ENCODE assay signal across 8 mouse cellular contexts in the genomic region with DNA sequence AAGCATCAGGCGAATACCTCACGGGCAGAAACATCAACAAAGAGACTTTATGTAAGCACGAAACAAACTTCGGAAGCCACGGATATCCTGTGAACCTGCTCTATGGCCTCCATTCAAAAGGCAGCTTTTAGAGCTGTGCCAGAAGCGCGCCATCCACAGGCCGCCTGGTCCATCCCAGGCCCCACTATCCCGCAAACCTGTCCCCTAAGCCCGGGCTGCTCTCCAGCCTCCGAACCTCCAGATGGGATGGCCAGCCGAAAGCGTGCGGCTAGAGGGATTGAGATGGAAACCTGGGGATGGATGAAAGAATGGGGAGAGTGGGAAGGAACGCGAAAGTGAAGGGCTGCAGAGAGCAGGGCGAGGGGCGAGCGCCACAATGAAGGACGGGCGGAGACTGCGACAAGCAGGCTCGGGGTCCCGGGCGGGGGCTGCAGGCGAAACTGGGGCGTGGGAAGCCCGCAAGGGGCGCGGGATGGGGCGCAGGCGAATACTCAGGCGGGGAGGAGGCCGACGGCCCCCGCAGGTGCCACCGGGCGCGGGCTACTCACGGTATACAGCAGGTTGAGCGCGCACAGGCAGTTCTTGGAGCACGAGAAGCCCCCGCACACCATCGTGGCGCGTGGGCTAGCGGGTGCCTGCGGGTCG. TPM values are rescaled to one million over a fixed set of nuclear protein-coding genes. Genes with fewer than 3 reads are reported as not detected.
A peak's percentile ranks its signal among the peaks of the same experiment; 100 is the strongest.
DNase-seq lines count a peak whose midpoint lies in the region; ATAC-seq and TF ChIP-seq lines count a peak whose summit lies in the region.

No protein-coding gene starts in this region.

- H3K4me3 ChIP-seq in embryonic facial prominence, embryonic 10.5 days: peak overlapping the region; percentile 93
- H3K4me3 ChIP-seq in heart, adult 2 months: peak overlapping the region; percentile 97
- peak overlapping the region; percentile 88 for H3K4me3 ChIP-seq in liver, embryonic 11.5 days (ENCODE audit: low read depth, low read length)
- peak overlapping the region; percentile 16 for H3K4me3 ChIP-seq in myocyte
- peak overlapping the region; percentile 87 for H3K4me3 ChIP-seq in stomach, embryonic 14.5 days (ENCODE audit: low read depth, low read length)

- H3K36me3 ChIP-seq in embryonic facial prominence, embryonic 10.5 days (replicated peaks): no peaks in the 10 kb centered on the region
- H3K36me3 ChIP-seq in heart, adult 2 months (ENCODE audit: control insufficient read depth, insufficient read depth, low read length): peaks cover 2% of the 10 kb centered on the region; the same call in 1 of the 2 replicates
- no peaks in the 10 kb centered on the region for H3K36me3 ChIP-seq in liver, embryonic 11.5 days (ENCODE audit: control insufficient read depth, insufficient read depth, low read length)
- no peaks in the 10 kb centered on the region for H3K36me3 ChIP-seq in myocyte (ENCODE audit: control insufficient read depth, insufficient read depth)
- no peaks in the 10 kb centered on the region for H3K36me3 ChIP-seq in stomach, embryonic 14.5 days (ENCODE audit: control insufficient read depth, insufficient read depth, low read length)

- peak; percentile 80 for TF ChIP-seq POLR2A in heart, adult 2 months (IDR thresholded peaks at IDR 0.05; ENCODE audit: insufficient read depth, low read depth, low read length)
- no peak for TF ChIP-seq POLR2A in myocyte (IDR thresholded peaks at IDR 0.05; ENCODE audit: insufficient read length, low read depth)

- H3K27ac ChIP-seq in embryonic facial prominence, embryonic 10.5 days (replicated peaks): peak overlapping the region; percentile 94
- peak overlapping the region; percentile 93 for H3K27ac ChIP-seq in heart, adult 2 months
- no peak overlapping the region for H3K27ac ChIP-seq in liver, embryonic 11.5 days (ENCODE audit: low read depth, low read length)
- peak overlapping the region; percentile 30 for H3K27ac ChIP-seq in stomach, embryonic 14.5 days (ENCODE audit: low read length)

- H3K4me1 ChIP-seq in embryonic facial prominence, embryonic 10.5 days: peaks cover 39% of the 10 kb centered on the region
- H3K4me1 ChIP-seq in heart, adult 2 months (ENCODE audit: control insufficient read depth, insufficient read depth, low read length): no peaks in the 10 kb centered on the region
- H3K4me1 ChIP-seq in liver, embryonic 11.5 days (replicated peaks; ENCODE audit: control insufficient read depth, insufficient read depth, low read length): peaks cover 7% of the 10 kb centered on the region; the same call in 1 of the 2 replicates
- peaks cover 4% of the 10 kb centered on the region; the same call in 1 of the 2 replicates for H3K4me1 ChIP-seq in stomach, embryonic 14.5 days (ENCODE audit: control insufficient read depth, insufficient read depth, low read length)

- no peaks in the 10 kb centered on the region for H3K27me3 ChIP-seq in embryonic facial prominence, embryonic 10.5 days (replicated peaks; ENCODE audit: low read depth, poor library complexity, severe bottlenecking)
- no peaks in the 10 kb centered on the region for H3K27me3 ChIP-seq in heart, adult 2 months (ENCODE audit: control insufficient read depth, insufficient read depth, low read length)
- H3K27me3 ChIP-seq in liver, embryonic 11.5 days (replicated peaks; ENCODE audit: control insufficient read depth, insufficient read depth, low read length): no peaks in the 10 kb centered on the region
- peaks cover 7% of the 10 kb centered on the region for H3K27me3 ChIP-seq in myocyte (ENCODE audit: control insufficient read depth, insufficient read depth, insufficient read length)
- no peaks in the 10 kb centered on the region for H3K27me3 ChIP-seq in stomach, embryonic 14.5 days (ENCODE audit: control insufficient read depth, insufficient read depth, low read length)

- peak; percentile 83; the same call in 1 of the 2 replicates for TF ChIP-seq EP300 in heart, adult 2 months (IDR thresholded peaks at IDR 0.05; ENCODE audit: insufficient read depth, low read depth, low read length)

- peak; percentile 76 for DNase-seq in CD4-positive helper T cell, adult 2 months (ENCODE audit: low read depth, low spot score)
- DNase-seq in adrenal gland, postnatal 14 days: peak; percentile 45
- peak; percentile 73 for DNase-seq in embryonic facial prominence, embryonic 10.5 days (ENCODE audit: low spot score)
- DNase-seq in heart, adult 2 months: peak; percentile 75 to 80
- DNase-seq in kidney, adult 18-20 months: peak; percentile 37
- peak; percentile 74 for DNase-seq in liver, embryonic 11.5 days (ENCODE audit: low spot score)

- H3ac ChIP-seq in myocyte (ENCODE audit: control insufficient read depth, insufficient read length): no peak overlapping the region

- intact Hi-C loops in heart, adult 2 months (cut with DNase I): loop anchor here (5.0 to 10.0 kb wide), 4 partner anchors 45 to 507 kb away; a partner anchor contains a TSS

- H3K79me2 ChIP-seq in heart, adult 2 months (replicated peaks; ENCODE audit: control insufficient read depth, insufficient read depth, low read length): no peaks in the 10 kb centered on the region
- H3K79me2 ChIP-seq in myocyte (ENCODE audit: control insufficient read depth, insufficient read depth): no peaks in the 10 kb centered on the region

- H3K4me2 ChIP-seq in liver, embryonic 11.5 days: peak overlapping the region; percentile 82
- H3K4me2 ChIP-seq in myocyte (ENCODE audit: low read depth): peak overlapping the region; percentile 78
- H3K4me2 ChIP-seq in stomach, embryonic 14.5 days (replicated peaks; ENCODE audit: low read depth, low read length): peak overlapping the region; percentile 95

- peak overlapping the region; percentile 86 for H3K9ac ChIP-seq in heart, adult 2 months (ENCODE audit: low read depth, low read length)
- peak overlapping the region; percentile 78 for H3K9ac ChIP-seq in liver, embryonic 11.5 days (ENCODE audit: low read depth, low read length)
- H3K9ac ChIP-seq in stomach, embryonic 14.5 days (replicated peaks; ENCODE audit: low read depth, low read length): peak overlapping the region; percentile 53

- under 1% methylated on average over 50 of the region's 50 CpGs for WGBS in embryonic facial prominence, embryonic 10.5 days
- WGBS in heart, adult 2 months: 1% methylated on average over 50 of the region's 50 CpGs
- WGBS in liver, embryonic 11.5 days: 1% methylated on average over 47 of the region's 50 CpGs
- WGBS in stomach, embryonic 14.5 days: under 1% methylated on average over 49 of the region's 50 CpGs

- peak; percentile 70 for ATAC-seq in liver, embryonic 11.5 days (replicated peaks; ENCODE audit: low FRiP score)
- peak; percentile 73 for ATAC-seq in stomach, embryonic 14.5 days (ENCODE audit: insufficient number of reproducible peaks, insufficient read depth, low FRiP score, low read depth)

- peak; percentile 69 for TF ChIP-seq CTCF in heart, adult 2 months (IDR thresholded peaks at IDR 0.05)

- H3K9me3 ChIP-seq in embryonic facial prominence, embryonic 10.5 days: no peaks in the 10 kb centered on the region
- no peaks in the 10 kb centered on the region for H3K9me3 ChIP-seq in liver, embryonic 11.5 days (ENCODE audit: control insufficient read depth, low read length)
- H3K9me3 ChIP-seq in stomach, embryonic 14.5 days (ENCODE audit: control insufficient read depth, low read depth, low read length): no peaks in the 10 kb centered on the region

TF ChIP-seq in myocyte, 11 proteins besides CTCF, POLR2A, EP300 and RAD21:
- TF ChIP-seq E2F4 (IDR thresholded peaks at IDR 0.05; ENCODE audit: insufficient read depth) (no peak), MYOG (IDR thresholded peaks at IDR 0.05; ENCODE audit: control insufficient read depth in 1 of 3, insufficient read depth in 1 of 3, insufficient read length in 2 of 3, low read depth in 2 of 3) (no peak), MYOD1 (IDR thresholded peaks at IDR 0.05; ENCODE audit: control insufficient read depth in 1 of 3, insufficient read length in 2 of 3, low read depth in 2 of 3) (no peak), SRF (IDR thresholded peaks at IDR 0.05; ENCODE audit: control insufficient read depth, insufficient read length, low read depth) (no peak), MAX (IDR thresholded peaks at IDR 0.05; ENCODE audit: low read depth) (no peak), CEBPB (IDR thresholded peaks at IDR 0.05; ENCODE audit: insufficient read depth, poor library complexity, severe bottlenecking) (no peak), TCF12 (IDR thresholded peaks at IDR 0.05; ENCODE audit: insufficient read depth, poor library complexity, severe bottlenecking) (no peak), REST (IDR thresholded peaks at IDR 0.05; ENCODE audit: insufficient read depth, insufficient read length) (no peak), USF1 (IDR thresholded peaks at IDR 0.05; ENCODE audit: low read depth) (no peak), TCF3 (IDR thresholded peaks at IDR 0.05; ENCODE audit: insufficient read length, low read depth) (no peak), POLR2AphosphoS2 (IDR thresholded peaks at IDR 0.05; ENCODE audit: insufficient read length, low read depth) (no peak)
TF ChIP-seq in myocyte: peak in this region for 0.

RNA-seq across cellular contexts. Expression of a gene that starts 0.5 kb away (rescaled TPM):
- 27.2 and 36.1 TPM in 2 replicates for total RNA-seq in adrenal gland, postnatal 14 days (2021)
- 105 and 112 TPM in 2 replicates for polyA plus RNA-seq in embryonic facial prominence, embryonic 10.5 days (2016; fragmentation: Nextera tagmentation; extraction: Ambion mirVana)
- total RNA-seq in heart, adult 2 months (2021): 10 to 100 TPM; 41.2 to 47.2 TPM
- polyA plus RNA-seq in heart, adult 2 months (2012; rRNA removed): 61.1 and 73.0 TPM in 2 replicates
- 43.7 and 45.5 TPM in 2 replicates for polyA plus RNA-seq in liver, embryonic 11.5 days (2014; fragmentation: Nextera tagmentation; extraction: Ambion mirVana)
- 7.6 TPM for polyA plus RNA-seq in myocyte (2012; fragmentation: generic; extraction: Trizol)
- 123 and 132 TPM in 2 replicates for polyA plus RNA-seq in stomach, embryonic 14.5 days (2014; fragmentation: Nextera tagmentation; extraction: Ambion mirVana)

RNA-seq across cellular contexts. Expression of a gene that starts 49.1 kb away (rescaled TPM):
- total RNA-seq in adrenal gland, postnatal 14 days (2021): not detected in 2 replicates
- polyA plus RNA-seq in embryonic facial prominence, embryonic 10.5 days (2016; fragmentation: Nextera tagmentation; extraction: Ambion mirVana): not detected in 2 replicates
- not detected for total RNA-seq in heart, adult 2 months (2021)
- polyA plus RNA-seq in heart, adult 2 months (2012; rRNA removed): 2.5 TPM in 1 of 2 replicates, not detected in the other
- 0.22 and 0.25 TPM in 2 replicates for polyA plus RNA-seq in liver, embryonic 11.5 days (2014; fragmentation: Nextera tagmentation; extraction: Ambion mirVana)
- not detected for polyA plus RNA-seq in myocyte (2012; fragmentation: generic; extraction: Trizol)
- 223 TPM in 2 replicates for polyA plus RNA-seq in stomach, embryonic 14.5 days (2014; fragmentation: Nextera tagmentation; extraction: Ambion mirVana)

Comparison
In these comparisons a context has a peak if more than half of its experiments do, and no peak if none do; other contexts are left out.
1. H3K4me3 ChIP-seq: peak in every context shown above with its lines; median percentile 97 in heart, adult 2 months; 93 in embryonic facial prominence, embryonic 10.5 days; 88 in liver, embryonic 11.5 days; 87 in stomach, embryonic 14.5 days; 16 in myocyte.
2. RNA of a gene that starts 49.1 kb away (polyA plus RNA-seq): 223 TPM in stomach, embryonic 14.5 days; 2.5 TPM in heart, adult 2 months, 0.22 to 0.25 TPM in liver, embryonic 11.5 days, not detected in embryonic facial prominence, embryonic 10.5 days and not detected in myocyte (single experiment); every median in the first group is over 10 times any median in the second.
3. Peak in every context shown above with its lines, with median percentiles within 50 percentile points of each other: DNase-seq, H3K9ac ChIP-seq and H3K4me2 ChIP-seq.